Mouse (Mus musculus) fibroblast of lung, adult 2 months (primary cell): ENCODE results near the gene Gm5072.
"Not testable (repeated sequence)": the region's sequence is repeated elsewhere in the genome, so short reads cannot be mapped to it uniquely, and the experiment has no call there.

ENCODE experiments used
- DNase-seq: peaks from one replicate; pipeline ENCODE4 v3.0.0-alpha.2; 2011; ENCODE audit warnings: low read depth

The Gm5072 gene

GRCm38 (mm10) chrX:91392200-91392599 is at the start of gene Gm5072:
TSS of gene Gm5072 (plus strand) at chrX:91392500.
- not testable (repeated sequence) for DNase-seq
